Mouse (Mus musculus): Measurements from ENCODE around the gene Adamts8. TPM values are rescaled to one million over a fixed set of nuclear protein-coding genes. Genes with fewer than 3 reads are reported as not detected.

Gene Adamts8
- polyA plus RNA-seq, 1 experiment: not detected

GRCm38 (mm10) chr9:30949971-30950370 is 7.6 kb downstream of the Adamts8 start:
- WGBS: 79% methylated on average over 4 of the region's 4 CpGs
- H3K4me3 ChIP-seq (replicated peaks; ENCODE audit: control insufficient read depth, low read depth, low read length): no peak overlapping the region
- no peak overlapping the region for H3K27ac ChIP-seq (ENCODE audit: control insufficient read depth, insufficient read depth, low read depth, low read length, poor library complexity)
- no peak for TF ChIP-seq POLR2A (IDR thresholded peaks at IDR 0.05; ENCODE audit: borderline replicate concordance, control insufficient read depth, low read depth, low read length)
- H3K4me1 ChIP-seq (ENCODE audit: control insufficient read depth, insufficient read depth, low read length): no peaks in the 10 kb centered on the region

GRCm38 (mm10) chr9:30950592-30950991 is 8.2 kb downstream of the Adamts8 start:
- WGBS: 86% methylated on average over 4 of the region's 4 CpGs
- TF ChIP-seq POLR2A (IDR thresholded peaks at IDR 0.05; ENCODE audit: borderline replicate concordance, control insufficient read depth, low read depth, low read length): no peak
- TF ChIP-seq CTCF (IDR thresholded peaks at IDR 0.05; ENCODE audit: control insufficient read depth, insufficient read depth, low read length): no peak
- no peak overlapping the region for H3K27ac ChIP-seq (ENCODE audit: control insufficient read depth, insufficient read depth, low read depth, low read length, poor library complexity)
- H3K4me3 ChIP-seq (replicated peaks; ENCODE audit: control insufficient read depth, low read depth, low read length): no peak overlapping the region
- H3K4me1 ChIP-seq (ENCODE audit: control insufficient read depth, insufficient read depth, low read length): no peaks in the 10 kb centered on the region

- 68% methylated on average over 5 of the region's 5 CpGs for WGBS
- H3K27ac ChIP-seq (ENCODE audit: control insufficient read depth, insufficient read depth, low read depth, low read length, poor library complexity): no peak overlapping the region
- TF ChIP-seq CTCF (IDR thresholded peaks at IDR 0.05; ENCODE audit: control insufficient read depth, insufficient read depth, low read length) (no peak), POLR2A (IDR thresholded peaks at IDR 0.05; ENCODE audit: borderline replicate concordance, control insufficient read depth, low read depth, low read length) (no peak)
- H3K4me1 ChIP-seq (ENCODE audit: control insufficient read depth, insufficient read depth, low read length): no peaks in the 10 kb centered on the region
- H3K4me3 ChIP-seq (replicated peaks; ENCODE audit: control insufficient read depth, low read depth, low read length): no peak overlapping the region
Measured at GRCm38 (mm10) chr9:30951461-30951860, 9.1 kb downstream of the Adamts8 start.

- TF ChIP-seq POLR2A (IDR thresholded peaks at IDR 0.05; ENCODE audit: borderline replicate concordance, control insufficient read depth, low read depth, low read length): no peak
- peak; percentile 39; the same call in 1 of the 2 replicates for TF ChIP-seq CTCF (IDR thresholded peaks at IDR 0.05; ENCODE audit: control insufficient read depth, insufficient read depth, low read length)
- WGBS: 44% methylated on average over 8 of the region's 8 CpGs
- H3K27ac ChIP-seq (ENCODE audit: control insufficient read depth, insufficient read depth, low read depth, low read length, poor library complexity): no peak overlapping the region
- H3K4me3 ChIP-seq (replicated peaks; ENCODE audit: control insufficient read depth, low read depth, low read length): no peak overlapping the region
- no peaks in the 10 kb centered on the region for H3K4me1 ChIP-seq (ENCODE audit: control insufficient read depth, insufficient read depth, low read length)
Measured at GRCm38 (mm10) chr9:30953287-30953686, 10.9 kb downstream of the Adamts8 start.

- WGBS: 74% methylated on average over 9 of the region's 9 CpGs
- TF ChIP-seq CTCF (IDR thresholded peaks at IDR 0.05; ENCODE audit: control insufficient read depth, insufficient read depth, low read length): no peak
- no peak for TF ChIP-seq POLR2A (IDR thresholded peaks at IDR 0.05; ENCODE audit: borderline replicate concordance, control insufficient read depth, low read depth, low read length)
- no peaks in the 10 kb centered on the region for H3K4me1 ChIP-seq (ENCODE audit: control insufficient read depth, insufficient read depth, low read length)
- no peak overlapping the region for H3K27ac ChIP-seq (ENCODE audit: control insufficient read depth, insufficient read depth, low read depth, low read length, poor library complexity)
- no peak overlapping the region for H3K4me3 ChIP-seq (replicated peaks; ENCODE audit: control insufficient read depth, low read depth, low read length)
Measured at GRCm38 (mm10) chr9:30955246-30955645, 12.9 kb downstream of the Adamts8 start.

GRCm38 (mm10) chr9:30963780-30964179 is 21.4 kb downstream of the Adamts8 start:
- H3K4me1 ChIP-seq (ENCODE audit: control insufficient read depth, insufficient read depth, low read length): no peaks in the 10 kb centered on the region
- TF ChIP-seq CTCF (IDR thresholded peaks at IDR 0.05; ENCODE audit: control insufficient read depth, insufficient read depth, low read length) (no peak), POLR2A (IDR thresholded peaks at IDR 0.05; ENCODE audit: borderline replicate concordance, control insufficient read depth, low read depth, low read length) (no peak)
- WGBS: 80% methylated on average over 4 of the region's 4 CpGs
- H3K4me3 ChIP-seq (replicated peaks; ENCODE audit: control insufficient read depth, low read depth, low read length): no peak overlapping the region
- no peak overlapping the region for H3K27ac ChIP-seq (ENCODE audit: control insufficient read depth, insufficient read depth, low read depth, low read length, poor library complexity)

GRCm38 (mm10) chr9:30964685-30965084 is 22.3 kb downstream of the Adamts8 start:
- no peak overlapping the region for H3K4me3 ChIP-seq (replicated peaks; ENCODE audit: control insufficient read depth, low read depth, low read length)
- no peak overlapping the region for H3K27ac ChIP-seq (ENCODE audit: control insufficient read depth, insufficient read depth, low read depth, low read length, poor library complexity)
- H3K4me1 ChIP-seq (ENCODE audit: control insufficient read depth, insufficient read depth, low read length): no peaks in the 10 kb centered on the region
- TF ChIP-seq POLR2A (IDR thresholded peaks at IDR 0.05; ENCODE audit: borderline replicate concordance, control insufficient read depth, low read depth, low read length) (no peak), CTCF (IDR thresholded peaks at IDR 0.05; ENCODE audit: control insufficient read depth, insufficient read depth, low read length) (no peak)
- WGBS: 50% methylated on average over 10 of the region's 10 CpGs

- TF ChIP-seq POLR2A (IDR thresholded peaks at IDR 0.05; ENCODE audit: borderline replicate concordance, control insufficient read depth, low read depth, low read length) (no peak), CTCF (IDR thresholded peaks at IDR 0.05; ENCODE audit: control insufficient read depth, insufficient read depth, low read length) (no peak)
- Histone ChIP-seq H3K4me3 (replicated peaks; ENCODE audit: control insufficient read depth, low read depth, low read length) (no peak overlapping the region), H3K4me1 (ENCODE audit: control insufficient read depth, insufficient read depth, low read length) (no peaks in the 10 kb centered on the region), H3K27ac (ENCODE audit: control insufficient read depth, insufficient read depth, low read depth, low read length, poor library complexity) (no peak overlapping the region)
- WGBS: 48% methylated on average over 7 of the region's 7 CpGs
Measured at GRCm38 (mm10) chr9:30966881-30967280, 24.5 kb downstream of the Adamts8 start.

- Histone ChIP-seq H3K4me1 (ENCODE audit: control insufficient read depth, insufficient read depth, low read length) (no peaks in the 10 kb centered on the region), H3K4me3 (replicated peaks; ENCODE audit: control insufficient read depth, low read depth, low read length) (no peak overlapping the region), H3K27ac (ENCODE audit: control insufficient read depth, insufficient read depth, low read depth, low read length, poor library complexity) (no peak overlapping the region)
- 72% methylated on average over 6 of the region's 6 CpGs for WGBS
- no peak for TF ChIP-seq CTCF (IDR thresholded peaks at IDR 0.05; ENCODE audit: control insufficient read depth, insufficient read depth, low read length)
- no peak for TF ChIP-seq POLR2A (IDR thresholded peaks at IDR 0.05; ENCODE audit: borderline replicate concordance, control insufficient read depth, low read depth, low read length)
Measured at GRCm38 (mm10) chr9:30968130-30968529, 25.8 kb downstream of the Adamts8 start.
